Mouse (Mus musculus): ENCODE results near the gene Fbxl3. TPM values are rescaled to one million over a fixed set of nuclear protein-coding genes. Genes with fewer than 3 reads are reported as not detected.
A peak's percentile ranks its signal among the peaks of the same experiment; 100 is the strongest.

The Fbxl3 gene
- total RNA-seq, 1 experiment from 2014 or later: 88.0 TPM

DNA sequence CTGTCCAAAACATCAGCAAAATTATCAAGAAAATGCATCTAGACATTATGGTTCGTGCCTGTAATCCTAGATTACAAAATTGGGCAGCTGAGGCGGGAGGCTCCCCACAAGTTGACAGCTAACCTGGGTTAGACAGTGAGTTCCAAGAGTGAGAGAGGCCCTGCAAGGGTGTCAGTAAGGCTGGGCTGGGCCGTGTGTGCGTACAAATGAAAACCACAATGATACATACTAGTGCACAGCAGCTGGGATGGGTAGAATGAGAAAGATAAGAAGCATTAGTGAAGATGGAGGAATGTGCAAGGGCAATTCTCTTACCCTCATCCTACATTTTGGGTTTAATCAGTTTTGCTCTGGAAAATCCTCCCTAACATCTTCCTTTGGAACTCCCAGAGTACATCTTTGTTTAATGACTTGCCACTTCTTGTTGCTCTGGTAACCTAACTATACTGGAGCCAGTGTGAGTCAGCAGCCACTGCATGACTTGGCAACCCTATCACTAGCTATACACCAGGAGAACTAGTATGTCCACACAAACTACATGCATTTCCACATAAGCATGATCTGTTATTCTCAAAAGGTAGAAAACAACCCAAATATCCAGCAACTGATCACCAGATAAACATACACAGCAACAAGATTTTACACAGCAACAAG lies 12.6 kb downstream of the Fbxl3 start:
- ATAC-seq (replicated peaks; ENCODE audit: low read depth, poor library complexity, severe bottlenecking): peak; percentile 71

DNA sequence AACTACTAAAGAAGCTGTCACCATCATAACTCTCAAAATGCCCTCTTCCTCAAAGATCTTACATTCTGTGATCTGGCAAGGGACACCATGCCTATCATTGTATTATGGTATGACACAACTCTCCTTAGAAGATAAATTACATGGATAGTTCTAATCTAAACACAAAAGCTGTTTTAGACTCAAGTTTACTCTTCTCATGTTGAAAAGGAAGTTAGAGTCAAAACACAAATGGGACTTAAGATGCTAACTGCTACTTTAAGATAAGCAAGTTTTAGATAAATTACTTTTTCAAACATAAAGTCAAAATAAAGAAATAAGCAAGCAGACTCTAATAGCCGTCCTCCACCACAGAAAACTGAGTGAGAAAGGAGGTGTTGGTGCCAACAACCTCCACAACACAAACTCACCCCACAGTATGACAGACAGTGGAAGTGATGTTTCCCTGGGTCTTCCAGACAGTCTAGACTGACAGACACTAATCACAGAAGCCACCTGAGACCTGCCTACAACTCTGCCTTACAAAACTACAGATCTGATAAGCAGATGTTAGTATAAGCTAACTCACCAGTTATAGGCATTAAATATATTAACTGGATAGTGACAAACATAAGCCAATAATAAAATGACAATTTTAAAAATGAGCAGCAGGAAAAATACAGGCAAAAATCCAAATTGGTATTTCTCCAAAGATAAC lies 13.4 kb downstream of the Fbxl3 start:
- ATAC-seq (replicated peaks; ENCODE audit: low read depth, poor library complexity, severe bottlenecking): no peak; the same call in 1 of the 2 replicates

DNA sequence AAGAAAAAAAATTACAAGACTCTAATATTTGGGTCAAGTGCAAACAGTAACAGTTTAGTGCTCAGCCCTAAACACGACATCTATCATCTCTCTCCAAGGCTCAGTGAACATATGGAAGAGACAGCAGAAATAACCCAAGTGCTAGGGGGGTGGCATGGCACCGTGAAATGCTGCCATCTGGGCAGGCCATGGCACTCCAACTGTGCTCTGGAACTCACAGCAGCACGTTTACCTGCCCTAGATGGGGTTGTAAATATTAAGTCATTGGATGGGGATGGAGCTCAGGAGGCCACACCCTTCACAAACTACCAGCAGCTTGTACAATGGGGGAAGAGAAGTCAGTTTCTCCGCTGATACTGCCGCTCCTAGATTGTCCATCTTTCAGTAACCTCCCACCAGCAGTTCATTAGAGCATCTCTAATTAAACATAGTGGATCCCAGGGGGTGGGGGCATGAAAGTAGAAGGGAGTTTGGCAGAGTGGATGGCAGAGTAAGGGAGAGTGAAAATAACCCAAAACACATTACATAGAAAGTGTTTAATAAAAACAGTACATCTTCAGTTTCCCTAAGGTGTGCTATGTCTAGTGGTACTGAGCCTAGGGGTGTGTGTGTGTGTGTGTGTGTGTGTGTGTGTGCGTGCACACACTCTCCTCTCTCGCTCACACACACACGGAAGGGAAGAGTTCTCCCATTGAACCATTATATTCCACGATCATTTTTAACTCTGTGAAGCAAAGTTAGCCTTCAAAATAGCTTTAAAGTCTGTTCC lies 20.0 kb downstream of the Fbxl3 start:
- no peak for ATAC-seq (replicated peaks; ENCODE audit: low read depth, poor library complexity, severe bottlenecking)

DNA sequence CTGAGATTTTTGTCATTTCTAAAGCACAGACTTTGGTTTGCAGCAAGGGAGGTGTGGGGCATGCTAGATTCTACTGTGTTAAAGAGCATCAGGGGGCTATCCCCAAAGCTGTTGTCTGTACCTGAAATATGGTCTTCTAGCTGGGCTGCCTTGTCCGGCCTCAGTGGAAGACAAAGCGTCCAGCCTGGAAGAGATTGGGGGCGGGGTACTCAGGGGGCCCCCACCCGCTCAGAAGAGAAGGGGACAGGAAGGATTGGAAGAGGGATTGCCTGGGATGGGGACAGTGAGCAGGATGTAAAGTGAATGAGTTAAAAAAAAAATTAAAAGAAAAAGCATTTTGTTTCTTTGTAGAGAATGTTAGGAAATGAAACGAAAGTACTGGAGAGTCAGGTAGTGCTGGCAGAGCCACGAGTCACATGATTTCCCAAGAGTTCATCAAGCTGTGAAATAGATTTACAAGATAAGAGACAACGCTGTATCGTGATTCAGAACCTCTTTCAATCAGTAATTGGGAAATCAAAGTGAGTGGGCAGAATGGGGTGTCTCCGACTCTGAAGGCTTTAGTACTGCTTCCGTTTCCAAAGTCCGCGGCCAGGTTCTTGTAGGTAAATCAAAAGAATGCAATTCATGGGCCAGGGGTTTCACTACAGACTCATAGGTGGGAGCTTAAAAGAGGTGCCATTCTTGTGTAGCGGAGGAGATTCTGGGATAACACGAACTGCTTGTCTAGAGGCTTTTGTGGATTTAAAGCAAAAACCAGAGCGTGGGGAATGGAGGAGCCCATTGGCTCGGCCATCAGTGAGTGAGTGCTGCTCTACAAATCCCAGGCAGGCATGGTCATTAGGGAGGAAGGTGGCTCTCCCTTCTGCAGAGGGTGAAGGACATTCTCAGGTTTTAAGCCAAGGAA lies 21.1 kb downstream of the Fbxl3 start:
- ATAC-seq (replicated peaks; ENCODE audit: low read depth, poor library complexity, severe bottlenecking): no peak

DNA sequence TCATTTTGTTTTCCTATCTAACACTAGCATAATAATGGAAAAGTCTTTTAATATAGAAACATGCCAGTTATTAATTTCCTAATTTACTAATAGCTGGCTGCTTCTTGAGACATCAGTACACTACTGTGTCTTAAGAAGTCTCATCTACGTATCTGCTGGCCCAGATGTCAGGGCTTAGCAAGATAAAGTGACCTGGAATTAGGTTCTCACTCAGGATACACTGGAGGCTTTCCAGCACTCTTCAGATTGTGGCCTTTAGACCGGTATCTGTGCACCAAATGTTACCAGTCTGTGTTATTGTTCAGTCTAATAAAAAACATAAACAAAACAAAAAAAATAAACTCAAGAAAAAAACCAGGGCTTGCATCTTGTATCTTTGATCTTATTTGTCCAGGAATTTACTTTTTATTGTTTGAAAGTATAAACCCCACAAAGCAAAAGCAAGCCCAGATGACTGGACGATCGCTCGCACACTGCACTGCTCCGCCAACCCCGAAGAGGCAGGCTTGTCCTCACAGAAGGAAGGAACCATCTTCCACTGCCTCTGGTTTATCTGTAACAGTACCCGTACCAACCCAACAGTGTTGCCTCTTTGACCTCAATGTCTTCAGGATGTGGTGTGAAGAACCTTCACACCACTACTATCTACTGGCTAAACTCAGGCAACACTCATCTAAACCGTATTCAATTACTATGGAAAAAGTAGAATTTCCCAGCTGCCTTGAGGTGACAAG lies 21.9 kb downstream of the Fbxl3 start:
- ATAC-seq (replicated peaks; ENCODE audit: low read depth, poor library complexity, severe bottlenecking): no peak; the same call in 1 of the 2 replicates

DNA sequence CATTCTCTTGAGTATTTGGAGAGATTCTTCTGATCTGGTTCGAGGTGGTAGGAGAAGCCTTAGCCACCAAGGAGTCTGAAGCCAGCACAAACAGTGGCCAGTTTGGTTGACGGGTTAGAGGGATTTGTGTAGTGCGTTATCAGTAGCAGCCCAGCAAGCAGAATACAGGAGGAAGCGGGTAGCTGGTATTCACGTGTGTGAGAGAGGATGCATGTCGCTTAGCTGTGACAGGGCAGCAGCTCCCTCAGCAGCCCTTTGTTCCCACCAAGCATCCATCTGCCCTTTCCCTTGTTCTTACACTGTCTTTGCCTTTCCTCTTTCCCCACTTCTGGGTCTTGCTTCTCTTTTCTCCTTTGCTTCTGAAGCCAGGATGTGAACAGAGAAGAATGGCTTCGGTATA lies 24.2 kb downstream of the Fbxl3 start:
- no peak for ATAC-seq (replicated peaks; ENCODE audit: low read depth, poor library complexity, severe bottlenecking)

DNA sequence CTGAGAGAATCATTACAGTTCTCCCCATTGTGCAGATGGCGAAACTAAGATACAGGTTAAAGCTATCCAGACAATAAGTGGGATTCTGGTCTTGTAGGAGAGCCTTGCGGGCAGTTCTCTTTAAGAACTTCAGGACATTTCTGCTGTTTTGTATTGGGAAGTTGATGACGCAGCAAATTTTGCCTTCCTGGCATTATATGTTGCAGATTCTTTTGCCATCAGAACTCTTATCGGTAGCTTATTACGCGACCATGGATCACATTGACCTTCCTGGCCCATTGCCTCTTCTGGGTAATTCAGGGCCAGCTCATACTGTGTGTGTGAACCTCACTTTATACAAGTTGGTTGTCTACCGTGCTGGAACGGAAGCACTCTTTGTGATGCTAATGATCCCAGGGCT lies 25.5 kb downstream of the Fbxl3 start:
- no peak for ATAC-seq (replicated peaks; ENCODE audit: low read depth, poor library complexity, severe bottlenecking)

DNA sequence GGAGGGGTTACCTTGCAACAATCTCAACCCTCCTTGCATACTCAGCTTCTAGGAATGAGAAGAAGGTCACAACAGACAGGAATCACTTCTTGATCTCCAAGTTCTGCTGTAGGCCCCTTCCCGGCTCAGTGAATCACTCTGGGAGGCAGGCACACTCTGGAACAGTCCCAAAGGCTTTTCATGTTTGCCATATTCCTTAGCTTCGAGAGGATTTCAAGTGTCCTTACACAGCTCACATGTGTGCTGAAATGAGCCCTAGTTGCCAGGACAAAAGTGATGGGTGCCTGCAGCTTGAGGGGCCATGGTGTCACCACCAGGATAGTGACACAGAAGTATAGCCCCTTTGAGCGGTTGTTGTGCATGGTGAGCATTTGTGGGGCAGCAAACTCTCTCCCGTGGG lies 26.6 kb downstream of the Fbxl3 start:
- ATAC-seq (replicated peaks; ENCODE audit: low read depth, poor library complexity, severe bottlenecking): no peak

DNA sequence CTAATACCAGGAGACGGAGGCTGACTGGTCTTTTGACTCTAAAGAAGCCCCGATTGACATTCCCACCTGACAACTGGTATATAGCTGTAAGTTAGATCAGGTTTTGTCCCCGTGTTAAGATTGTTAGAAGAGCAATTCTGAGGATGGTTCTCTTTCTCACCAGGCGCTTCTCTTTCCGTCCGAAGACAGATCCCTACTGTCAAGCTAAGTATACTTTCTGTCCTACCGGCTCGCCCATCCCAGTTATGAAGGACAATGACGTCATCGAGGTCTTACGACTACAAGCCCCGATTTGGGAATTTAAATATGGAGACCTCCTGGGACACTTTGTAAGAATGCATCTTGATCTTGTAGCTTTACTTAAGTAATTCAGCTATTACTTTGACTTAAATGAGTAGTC lies 27.9 kb downstream of the Fbxl3 start:
- no peak for ATAC-seq (replicated peaks; ENCODE audit: low read depth, poor library complexity, severe bottlenecking)

DNA sequence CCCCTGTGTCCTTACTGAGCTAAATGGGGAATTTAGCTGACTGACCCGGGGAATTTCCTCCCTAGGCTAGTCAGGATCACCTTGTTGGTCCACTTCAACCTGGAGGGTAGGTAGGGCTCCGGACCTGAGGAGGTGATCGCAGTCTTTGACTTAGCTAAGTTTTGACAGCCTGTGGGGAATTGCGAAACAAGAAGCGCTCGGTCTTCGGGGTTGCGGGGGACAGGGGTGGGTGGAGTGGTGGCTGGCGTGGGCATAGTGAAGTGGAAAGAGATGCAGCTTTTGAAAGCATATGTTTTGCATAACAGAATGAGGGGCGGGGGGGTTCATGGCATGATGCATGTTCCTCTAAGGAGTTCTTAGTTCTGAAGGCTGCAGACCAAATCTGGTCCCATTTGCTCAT lies 28.6 kb downstream of the Fbxl3 start:
- peak; percentile 43 for ATAC-seq (replicated peaks; ENCODE audit: low read depth, poor library complexity, severe bottlenecking)

DNA sequence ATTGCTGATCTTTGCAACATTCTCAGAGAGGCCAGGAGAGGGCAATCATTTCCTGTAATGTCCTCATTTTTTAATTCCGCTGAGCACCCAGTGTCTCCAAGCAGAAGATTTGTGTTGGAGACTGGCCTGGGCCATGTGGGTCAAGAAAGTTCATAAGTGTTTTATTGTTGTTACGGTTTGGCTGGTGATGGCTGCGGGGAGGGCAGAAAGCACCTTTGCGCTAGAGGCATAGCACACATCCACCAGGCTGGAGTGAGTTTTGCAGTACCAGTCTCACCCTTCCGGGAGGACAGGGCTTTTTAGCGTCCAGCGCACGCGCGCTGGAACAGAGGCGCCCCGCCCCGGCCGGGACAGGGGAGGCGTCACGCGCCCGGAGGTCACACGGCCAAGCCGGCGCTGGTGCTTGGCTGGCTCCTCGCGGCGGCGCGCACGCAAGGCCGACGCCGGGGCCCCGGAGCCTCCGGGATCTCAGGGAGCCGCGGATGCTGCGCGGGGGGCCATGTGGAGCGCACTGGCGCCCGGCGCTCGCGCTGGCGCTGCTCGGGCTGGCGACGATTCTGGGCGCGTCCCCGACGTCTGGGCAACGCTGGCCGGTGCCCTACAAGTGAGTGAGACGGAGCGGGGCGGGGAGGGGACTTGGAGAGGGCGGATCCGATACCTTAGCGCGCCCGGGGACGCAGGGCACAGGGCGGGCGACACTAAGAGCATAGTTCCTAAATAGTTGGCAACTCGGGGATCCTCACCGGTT lies 29.3 kb downstream of the Fbxl3 start, which contains the start of gene Cln5:
TSS of gene Cln5 (plus strand) at position 353 of the 748 bp plus-strand sequence.
- peak; percentile 82 for ATAC-seq (replicated peaks; ENCODE audit: low read depth, poor library complexity, severe bottlenecking)

DNA sequence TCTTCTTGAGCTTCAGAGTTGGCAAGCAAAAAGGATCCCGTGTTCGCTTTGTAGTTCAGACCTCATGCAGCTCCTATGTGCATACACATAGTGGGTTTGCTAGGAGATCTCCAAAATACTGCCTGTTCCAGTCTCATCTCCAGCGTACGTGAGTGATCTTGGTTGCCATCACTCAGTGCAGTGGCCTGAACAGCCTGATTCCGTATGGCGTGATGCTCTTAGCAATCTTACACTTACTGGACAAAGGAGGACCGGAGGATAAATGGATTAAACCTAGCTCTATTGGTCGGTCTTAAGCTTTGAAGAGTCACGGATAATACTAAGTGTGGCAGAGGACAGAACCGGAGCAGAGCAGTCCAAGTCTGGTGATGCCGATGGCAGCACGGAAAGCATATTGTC lies 29.9 kb downstream of the Fbxl3 start:
- peak; percentile 4 for ATAC-seq (replicated peaks; ENCODE audit: low read depth, poor library complexity, severe bottlenecking)

DNA sequence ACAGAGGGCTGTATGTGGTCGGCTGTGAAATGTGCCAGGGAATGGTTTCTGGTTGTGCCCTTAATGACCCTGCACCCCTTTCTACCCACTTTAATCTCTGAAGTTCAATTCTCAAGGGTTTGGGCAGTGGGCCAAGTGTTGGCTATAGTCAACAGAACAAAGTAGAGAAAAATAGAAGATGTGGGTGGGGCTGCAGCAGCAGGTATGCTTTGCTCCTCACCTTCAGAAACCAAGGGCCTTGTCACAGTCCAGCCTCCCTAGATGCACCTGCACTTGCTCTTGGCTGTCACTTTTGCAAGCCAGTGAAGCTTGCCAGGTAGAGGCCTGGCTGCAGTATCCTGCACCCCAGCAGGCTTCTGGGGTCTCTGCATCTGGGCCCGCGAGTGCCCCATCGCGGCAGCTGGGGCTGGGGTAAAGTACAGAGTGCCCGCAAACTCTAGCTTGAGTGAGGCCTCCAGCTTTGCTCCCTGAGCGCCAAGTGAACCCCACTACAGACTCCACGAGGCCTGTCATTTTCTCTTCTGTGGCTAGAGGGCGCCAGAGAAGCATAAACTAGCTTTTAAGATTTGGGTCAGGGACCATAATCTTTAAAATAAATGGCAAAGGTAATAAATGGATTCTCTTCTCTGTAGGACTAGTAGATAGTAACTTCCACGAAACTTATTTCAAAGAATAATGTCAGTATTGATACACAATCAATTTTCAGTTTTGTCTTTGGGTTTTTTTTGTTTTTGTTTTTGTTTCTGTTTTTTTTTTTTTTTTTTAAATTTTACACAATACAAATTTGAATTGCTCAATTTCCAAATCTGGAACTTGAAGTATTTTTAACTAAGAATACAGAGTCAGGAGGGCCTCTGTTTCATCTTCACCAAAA lies 33.8 kb downstream of the Fbxl3 start:
- peak; percentile 40 for ATAC-seq (replicated peaks; ENCODE audit: low read depth, poor library complexity, severe bottlenecking)

DNA sequence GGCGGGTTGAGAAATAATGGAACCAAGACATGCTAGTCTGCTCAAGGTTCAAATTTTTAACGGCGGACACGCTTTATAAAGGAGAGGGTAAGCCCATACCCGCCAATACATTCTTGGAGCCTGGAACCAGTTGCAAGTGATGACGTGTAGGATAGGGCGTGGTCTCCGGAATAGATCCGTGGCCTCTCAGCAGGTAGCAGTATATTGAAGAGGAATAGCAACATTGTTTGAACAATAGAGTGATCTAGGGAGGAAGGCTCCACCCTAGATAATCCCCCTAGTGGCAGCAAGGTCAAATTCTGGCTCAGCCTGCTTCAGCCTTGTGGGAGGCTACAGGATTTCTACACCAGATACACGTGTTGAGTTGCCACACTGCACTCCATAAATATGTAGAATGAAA lies 39.9 kb downstream of the Fbxl3 start:
- ATAC-seq (replicated peaks; ENCODE audit: low read depth, poor library complexity, severe bottlenecking): no peak

DNA sequence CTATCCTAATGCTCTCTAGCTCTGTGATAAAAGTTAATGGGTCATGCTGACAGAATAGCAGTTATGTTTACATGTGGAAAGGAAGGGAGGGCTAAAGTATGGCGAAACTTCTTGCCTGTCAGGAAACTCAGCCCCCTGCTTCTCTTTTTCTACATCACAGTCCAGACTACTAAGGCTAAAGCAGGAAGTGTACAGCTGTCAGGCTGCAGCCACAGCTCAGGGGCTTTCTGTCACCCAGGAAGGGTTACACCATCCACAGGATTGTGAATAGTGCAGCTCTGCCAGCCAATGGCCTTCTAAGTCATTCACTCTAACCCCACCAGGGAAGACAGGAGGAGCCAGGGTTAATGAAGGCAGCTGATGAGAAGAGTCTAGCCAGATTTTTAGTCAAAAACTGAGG lies 40.4 kb downstream of the Fbxl3 start:
- ATAC-seq (replicated peaks; ENCODE audit: low read depth, poor library complexity, severe bottlenecking): peak; percentile 98

DNA sequence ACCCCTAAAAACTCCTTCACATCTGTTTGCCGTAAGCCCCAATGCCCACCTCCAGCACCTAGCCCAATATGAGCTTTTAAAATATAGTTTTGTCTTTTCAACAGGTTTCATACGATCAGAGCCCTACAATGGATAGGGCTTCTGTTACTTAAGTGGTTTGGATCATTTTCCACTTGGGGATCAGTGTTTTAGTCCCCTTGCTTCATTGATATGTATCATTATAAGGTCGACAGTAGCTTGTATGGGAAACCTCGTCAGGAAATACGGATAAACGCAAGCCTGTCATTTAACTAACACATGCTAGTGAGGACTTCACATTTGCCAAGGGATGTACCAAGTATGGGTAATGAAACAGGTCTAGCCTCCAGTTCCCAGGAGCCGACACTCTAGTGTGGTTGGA lies 42.8 kb downstream of the Fbxl3 start:
- no peak for ATAC-seq (replicated peaks; ENCODE audit: low read depth, poor library complexity, severe bottlenecking)

DNA sequence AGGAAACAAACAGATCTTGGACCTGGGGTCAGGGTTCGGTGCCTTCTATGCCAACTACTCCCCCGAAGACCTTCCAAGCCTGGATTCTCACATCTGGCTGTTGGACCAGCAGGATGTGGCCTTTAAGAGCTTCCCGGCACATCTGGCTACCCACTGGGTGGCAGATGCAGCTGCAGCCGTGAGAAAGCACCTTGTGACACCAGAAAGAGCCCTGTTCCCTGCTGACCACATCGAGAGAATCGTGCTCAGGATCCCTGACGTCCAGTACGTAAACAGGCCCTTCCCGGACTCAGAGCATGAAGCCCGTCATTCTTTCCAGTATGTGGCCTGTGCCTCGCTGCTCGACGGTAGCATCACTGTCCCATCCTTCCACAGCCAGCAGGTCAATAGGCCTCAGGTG lies 44.6 kb downstream of the Fbxl3 start:
- no peak for ATAC-seq (replicated peaks; ENCODE audit: low read depth, poor library complexity, severe bottlenecking)

Measured in common myeloid progenitor, adult 5-6 weeks (primary cell).